Mouse (Mus musculus) lung, postnatal 0 days (tissue): ENCODE data around the gene Cacna1a. TPM values are rescaled to one million over a fixed set of nuclear protein-coding genes. Genes with fewer than 3 reads are reported as not detected.

Source experiments
- ATAC-seq: fragments of 200-750 bp; cut with Nextera tagmentation; 2 replicates; pipeline ENCODE4 v1.8.0; 2017; ENCODE audit warnings: moderate library complexity
- DNase-seq: peaks from one replicate; pipeline ENCODE4 v3.0.0-alpha.2; 2016; ENCODE audit warnings: low spot score
- H3K27ac ChIP-seq: fragments of 300-500 bp; sonication (generic); 2 replicates; pipeline ENCODE4 v1.5.1; 2014; ENCODE audit warnings: antibody characterized with exemption, mild to moderate bottlenecking, low read length, mixed read lengths
- H3K27me3 ChIP-seq: fragments of 300-500 bp; sonication (generic); replicated peaks from 2 replicates; pipeline ENCODE4 v1.6.1; 2014; ENCODE audit warnings: low read length, mixed read lengths; ENCODE audit not compliant: insufficient read depth
- H3K36me3 ChIP-seq: fragments of 300-500 bp; sonication (generic); 2 replicates; pipeline ENCODE4 v1.6.1; 2014; ENCODE audit warnings: low read length, mixed read lengths; ENCODE audit not compliant: insufficient read depth
- H3K4me1 ChIP-seq: fragments of 300-500 bp; sonication (generic); 2 replicates; pipeline ENCODE4 v1.6.1; 2014; ENCODE audit warnings: antibody characterized with exemption, low read depth, low read length, mixed read lengths; ENCODE audit not compliant: insufficient read depth
- H3K4me2 ChIP-seq: fragments of 300-500 bp; sonication (generic); replicated peaks from 2 replicates; pipeline ENCODE4 v1.6.1; 2014; ENCODE audit warnings: low read depth, mild to moderate bottlenecking, low read length, moderate library complexity, mixed read lengths
- H3K4me3 ChIP-seq: fragments of 300-500 bp; sonication (generic); 2 replicates; pipeline ENCODE4 v1.5.1; 2014; ENCODE audit warnings: low read depth, low read length
- H3K9ac ChIP-seq: fragments of 300-500 bp; sonication (generic); replicated peaks from 2 replicates; pipeline ENCODE4 v1.6.1; 2014; ENCODE audit warnings: low read depth, mild to moderate bottlenecking
- H3K9me3 ChIP-seq: fragments of 300-500 bp; sonication (generic); 2 replicates; pipeline ENCODE4 v1.6.1; 2016; ENCODE audit warnings: low read length, mixed read lengths
- CTCF ChIP-seq: IDR thresholded peaks from 2 replicates; pipeline ENCODE4 v1.5.1; 2016; ENCODE audit warnings: antibody characterized with exemption, mild to moderate bottlenecking
- EP300 ChIP-seq: IDR thresholded peaks from 2 replicates; pipeline ENCODE4 v1.6.1; 2016; ENCODE audit warnings: antibody characterized with exemption, mild to moderate bottlenecking, control low read depth
- WGBS: fragments of 180-500 bp; shearing (Covaris S2); extraction: QIAGEN DNeasy Blood & Tissue Kit; methylation state at CpG from one replicate; pipeline ENCODE4 v1.1.7; 2014; 5-methylcytosine and 5-hydroxymethylcytosine counted together
- polyA plus RNA-seq: library from polyadenylated mRNA; unstranded; fragments of >200 nt; fragmentation: Nextera tagmentation; extraction: Ambion mirVana; gene quantifications from 2 replicates; pipeline ENCODE4 v1.2.1, GENCODE M21; 2015

The Cacna1a gene
- polyA plus RNA-seq, 1 experiment from 2014 or later, result 3.3 TPM

- DNase-seq, result peak; percentile 85
- H3K9me3 ChIP-seq, result no peaks in the 10 kb centered on the region
- 8% methylated on average over 15 of the region's 15 CpGs for WGBS
- no peak overlapping the region for H3K4me3 ChIP-seq
- H3K27ac ChIP-seq, result no peak overlapping the region
- no peak overlapping the region for H3K9ac ChIP-seq
- TF ChIP-seq EP300 (no peak), CTCF (peak; percentile 96)
- no peak overlapping the region for H3K4me2 ChIP-seq
- peak; percentile 69 for ATAC-seq
- H3K4me1 ChIP-seq, result no peaks in the 10 kb centered on the region
- no peaks in the 10 kb centered on the region for H3K36me3 ChIP-seq
- H3K27me3 ChIP-seq, result no peaks in the 10 kb centered on the region
Observed at GRCm38 (mm10) chr8:84592015-84592662, 203.9 kb downstream of the Cacna1a start.

DNA sequence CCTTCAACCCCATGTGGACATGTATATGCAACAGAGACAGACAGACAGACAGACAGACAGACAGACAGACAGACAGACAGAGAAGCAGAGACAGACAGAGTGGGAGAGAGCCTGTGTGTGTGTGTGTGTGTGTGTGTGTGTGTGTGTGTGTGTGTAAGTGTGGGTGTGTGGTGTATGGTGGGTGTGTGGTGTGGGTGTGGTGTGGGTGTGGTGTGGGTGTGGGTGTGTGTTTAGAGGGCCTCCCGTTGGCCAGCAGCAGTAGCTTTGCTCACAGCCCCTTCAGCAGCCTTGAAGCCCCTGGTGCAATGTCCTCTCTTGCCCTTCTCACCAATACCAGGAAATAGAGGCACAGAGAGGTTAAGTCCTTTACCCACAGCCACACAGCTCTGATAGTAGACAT is 204.9 kb downstream of the Cacna1a start:
- no peak overlapping the region for H3K9ac ChIP-seq
- no peak for TF ChIP-seq EP300
- no peak for TF ChIP-seq CTCF
- ATAC-seq, result no peak
- H3K27ac ChIP-seq, result no peak overlapping the region
- no peak overlapping the region for H3K4me2 ChIP-seq
- WGBS, result 17% methylated on average over 1 of the region's 1 CpGs
- H3K36me3 ChIP-seq, result no peaks in the 10 kb centered on the region
- no peaks in the 10 kb centered on the region for H3K27me3 ChIP-seq
- no peaks in the 10 kb centered on the region for H3K4me1 ChIP-seq
- no peak overlapping the region for H3K4me3 ChIP-seq
- no peak for DNase-seq
- no peaks in the 10 kb centered on the region for H3K9me3 ChIP-seq

DNA sequence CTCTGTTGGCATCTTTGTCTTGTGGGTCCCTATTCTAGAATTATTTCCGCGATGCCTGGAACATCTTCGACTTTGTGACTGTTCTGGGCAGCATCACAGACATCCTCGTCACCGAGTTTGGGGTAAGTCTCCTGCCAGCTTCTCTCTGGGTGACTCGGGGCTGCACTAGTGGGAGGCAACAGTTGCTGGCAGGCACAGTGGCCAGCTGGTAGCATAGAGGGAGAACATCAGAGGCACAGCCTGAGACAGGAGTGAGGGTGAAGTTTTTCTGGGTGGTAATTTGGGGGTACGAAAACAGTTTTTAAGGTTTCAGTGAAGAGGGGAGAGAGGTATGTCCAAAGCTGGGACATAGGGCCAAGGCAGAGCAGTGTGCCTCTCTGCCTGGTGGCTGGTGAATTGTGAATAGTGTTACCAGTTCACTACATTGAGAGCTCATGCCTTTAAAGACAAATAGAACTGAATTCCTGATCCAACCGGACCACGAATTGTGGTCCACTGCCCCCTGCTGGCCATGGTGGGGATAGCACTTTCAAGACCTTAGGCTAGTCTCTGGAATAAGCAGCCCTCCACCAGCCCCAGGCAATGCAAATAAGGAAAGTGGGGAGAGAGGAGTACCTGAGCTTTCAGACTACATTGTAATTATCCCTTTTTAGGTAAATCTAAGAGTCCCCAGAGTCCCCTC is 206.0 kb downstream of the Cacna1a start:
- H3K4me2 ChIP-seq, result no peak overlapping the region
- H3K4me3 ChIP-seq, result no peak overlapping the region
- H3K36me3 ChIP-seq, result no peaks in the 10 kb centered on the region
- no peaks in the 10 kb centered on the region for H3K4me1 ChIP-seq
- DNase-seq (peak; percentile 79), ATAC-seq (no peak)
- WGBS, result 68% methylated on average over 9 of the region's 9 CpGs
- no peaks in the 10 kb centered on the region for H3K9me3 ChIP-seq
- TF ChIP-seq CTCF (peak; percentile 90), EP300 (no peak)
- H3K27ac ChIP-seq, result no peak overlapping the region
- no peaks in the 10 kb centered on the region for H3K27me3 ChIP-seq
- H3K9ac ChIP-seq, result no peak overlapping the region

DNA sequence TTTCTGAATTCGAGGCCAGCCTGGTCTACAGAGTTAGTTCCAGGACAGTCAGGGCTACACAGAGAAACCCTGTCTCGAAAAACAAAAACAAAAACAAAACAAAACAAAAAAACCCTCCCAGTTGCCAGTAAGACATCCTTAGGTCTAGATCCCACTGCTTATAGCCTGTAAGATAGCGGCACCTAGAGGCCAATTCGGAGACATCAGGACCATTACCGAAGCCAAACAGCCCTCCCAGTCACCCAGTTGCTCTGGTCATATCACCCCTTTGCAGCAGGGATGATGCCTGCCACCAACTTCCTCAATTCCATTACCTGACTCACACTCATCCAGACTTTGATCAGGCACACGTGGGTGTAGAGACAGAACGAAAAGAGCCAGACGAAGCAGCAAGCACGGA is 207.4 kb downstream of the Cacna1a start:
- Histone ChIP-seq H3K4me1 (no peaks in the 10 kb centered on the region), H3K27me3 (no peaks in the 10 kb centered on the region), H3K27ac (no peak overlapping the region), H3K36me3 (no peaks in the 10 kb centered on the region), H3K4me3 (no peak overlapping the region), H3K4me2 (no peak overlapping the region), H3K9ac (no peak overlapping the region), H3K9me3 (no peaks in the 10 kb centered on the region)
- TF ChIP-seq CTCF (peak; percentile 76), EP300 (no peak)
- 18% methylated on average over 9 of the region's 9 CpGs for WGBS
- DNase-seq (peak; percentile 74), ATAC-seq (0 out of 2 replicates have a peak, but pooled peaks have one; percentile 23)

DNA sequence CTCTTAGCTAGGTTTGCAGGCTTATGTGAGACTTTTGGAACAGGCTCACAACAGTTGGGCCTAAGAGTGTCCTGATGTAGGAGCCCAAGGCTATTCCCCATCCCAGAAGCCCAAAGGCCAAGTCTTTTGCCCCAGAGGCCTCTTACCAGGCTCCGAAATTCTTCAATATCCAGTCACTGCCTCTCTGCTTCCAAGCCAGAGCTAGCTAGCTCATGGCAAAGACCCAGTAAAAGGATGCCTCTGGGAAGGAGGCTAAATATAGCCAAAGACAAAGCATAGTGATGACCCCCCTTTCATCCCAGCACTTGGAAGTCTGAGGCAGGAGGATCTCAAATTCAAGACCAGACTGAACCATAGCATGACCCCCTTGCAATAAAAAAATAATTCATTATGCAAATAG is 211.2 kb downstream of the Cacna1a start:
- Histone ChIP-seq H3K27me3 (0 out of 2 replicates have a peak, but pooled peaks cover 4% of the 10 kb centered on the region), H3K4me2 (no peak overlapping the region), H3K9ac (no peak overlapping the region), H3K4me3 (no peak overlapping the region), H3K4me1 (no peaks in the 10 kb centered on the region), H3K27ac (no peak overlapping the region), H3K9me3 (no peaks in the 10 kb centered on the region), H3K36me3 (no peaks in the 10 kb centered on the region)
- TF ChIP-seq EP300, result no peak
- no peak for TF ChIP-seq CTCF
- ATAC-seq, result no peak
- 89% methylated on average over 1 of the region's 1 CpGs for WGBS
- no peak for DNase-seq

GRCm38 (mm10) chr8:84600311-84600907 is 212.2 kb downstream of the Cacna1a start:
- DNase-seq (no peak), ATAC-seq (0 out of 2 replicates have a peak, but pooled peaks have one; percentile 19)
- H3K9me3 ChIP-seq, result no peaks in the 10 kb centered on the region
- no peaks in the 10 kb centered on the region for H3K36me3 ChIP-seq
- H3K27me3 ChIP-seq, result 0 out of 2 replicates have a peak, but pooled peaks cover 4% of the 10 kb centered on the region
- no peak for TF ChIP-seq EP300
- TF ChIP-seq CTCF, result no peak
- H3K4me2 ChIP-seq, result peak overlapping the region; percentile 32; the same call in 1 of the 2 replicates
- peak overlapping the region; percentile 25; the same call in 1 of the 2 replicates for H3K4me3 ChIP-seq
- 21% methylated on average over 23 of the region's 26 CpGs for WGBS
- no peak overlapping the region for H3K9ac ChIP-seq
- H3K27ac ChIP-seq, result no peak overlapping the region
- no peaks in the 10 kb centered on the region for H3K4me1 ChIP-seq
